Mouse (Mus musculus) heart, adult 2 months (tissue): ENCODE measurements around the gene Grap. TPM values are rescaled to one million over a fixed set of nuclear protein-coding genes. Genes with fewer than 3 reads are reported as not detected.

Experiments used
- DNase-seq, 2 experiments: peaks; one replicate each; pipeline ENCODE4 v3.0.0; 2021
- H3K27ac ChIP-seq: fragments of 200-600 bp; 2 replicates; pipeline ENCODE4 v1.8.1; 2022
- H3K27me3 ChIP-seq: fragments of 200-500 bp; 2 replicates; pipeline ENCODE4 v1.6.1; 2012; ENCODE audit warnings: mild to moderate bottlenecking, low read length, inconsistent platforms, mixed read lengths; ENCODE audit not compliant: control insufficient read depth, insufficient read depth
- H3K36me3 ChIP-seq: fragments of 200-500 bp; 2 replicates; pipeline ENCODE4 v1.6.1; 2012; ENCODE audit warnings: low read length, inconsistent platforms; ENCODE audit not compliant: control insufficient read depth, insufficient read depth
- H3K4me1 ChIP-seq: fragments of 200-500 bp; 2 replicates; pipeline ENCODE4 v1.6.1; 2011; ENCODE audit warnings: low read length; ENCODE audit not compliant: control insufficient read depth, insufficient read depth
- H3K4me3 ChIP-seq: fragments of 200-600 bp; 2 replicates; pipeline ENCODE4 v1.8.1; 2022
- H3K79me2 ChIP-seq: fragments of 200-500 bp; replicated peaks from 2 replicates; pipeline ENCODE4 v1.6.1; 2012; ENCODE audit warnings: mild to moderate bottlenecking, inconsistent platforms, low read length, moderate library complexity, mixed read lengths; ENCODE audit not compliant: control insufficient read depth, insufficient read depth
- H3K9ac ChIP-seq: fragments of 200-500 bp; 2 replicates; pipeline ENCODE4 v1.6.1; 2012; ENCODE audit warnings: low read depth, mild to moderate bottlenecking, control low read depth, inconsistent platforms, low read length, mixed read lengths
- CTCF ChIP-seq: fragments of 200-600 bp; IDR thresholded peaks from 2 replicates; pipeline ENCODE4 v1.8.1; 2022; ENCODE audit warnings: antibody characterized with exemption, mild to moderate bottlenecking, moderate library complexity
- EP300 ChIP-seq: fragments of 200-500 bp; IDR thresholded peaks from 2 replicates; pipeline ENCODE4 v1.6.1; 2011; ENCODE audit warnings: low read depth, low read length, control low read depth; ENCODE audit not compliant: insufficient read depth
- POLR2A ChIP-seq: fragments of 200-500 bp; IDR thresholded peaks from 2 replicates; pipeline ENCODE4 v1.6.1; 2011; ENCODE audit warnings: mild to moderate bottlenecking, low read depth, low read length, control low read depth; ENCODE audit not compliant: insufficient read depth
- WGBS: fragments of 180-500 bp; shearing (Covaris S2); methylation state at CpG from one replicate; pipeline ENCODE4 v1.1.7; 2018; 5-methylcytosine and 5-hydroxymethylcytosine counted together
- intact Hi-C: fragments of 180-260 bp; cut with DNase I; formaldehyde crosslinking; loops from one replicate; pipeline ENCODE4 v1.15.1; 2025
- polyA plus RNA-seq: library from polyadenylated mRNA; depleted of rRNA; stranded (reverse); fragments of >200 nt; gene quantifications from 2 replicates; pipeline ENCODE4 v1.2.3, GENCODE M21; 2012
- total RNA-seq, 2 experiments: library from RNA; stranded (reverse); gene quantifications; 2 replicates each; pipeline ENCODE4 v1.2.3; 2021

Gene Grap
- total and polyA plus RNA-seq, 3 experiments: 10.5 to 11.3 (median 10.6) TPM

DNA sequence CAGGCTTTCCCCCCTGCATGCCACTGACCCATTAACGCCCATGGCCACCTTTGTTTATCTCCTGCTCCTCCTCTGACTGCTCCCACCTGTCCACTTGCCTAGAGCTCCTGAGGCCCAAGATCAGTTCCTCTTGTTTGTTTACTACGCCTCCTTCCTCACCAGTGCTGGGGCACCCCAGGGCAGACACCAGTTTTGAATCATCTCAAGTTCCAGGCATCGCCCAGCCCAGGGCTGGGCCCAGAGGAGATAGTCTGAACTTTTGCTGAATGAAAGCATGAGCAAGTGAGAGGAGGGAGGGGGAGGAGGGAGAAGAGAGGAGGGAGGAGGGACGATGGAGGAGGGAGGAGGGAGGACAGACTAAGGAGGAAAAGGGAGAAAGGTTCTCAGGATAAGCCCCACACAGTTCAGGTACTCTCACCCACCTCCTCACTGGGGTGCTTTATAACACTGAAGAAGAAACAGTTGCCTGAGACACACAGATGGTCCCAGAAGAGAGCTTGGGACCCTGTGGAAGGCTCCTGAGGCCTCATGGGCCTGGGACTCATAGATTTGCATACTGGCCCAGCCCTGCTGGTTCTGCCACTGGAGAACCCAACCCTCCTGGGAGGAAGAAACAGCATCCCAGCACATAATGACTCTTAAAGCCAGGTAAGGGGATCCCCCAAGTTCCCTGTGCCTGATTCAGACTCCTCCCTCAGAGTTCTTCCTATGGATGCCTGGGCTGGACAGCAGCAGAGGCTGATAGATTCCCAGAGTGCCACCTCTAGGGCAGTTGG is 26.2 kb downstream of the Grap start:
- TF ChIP-seq CTCF (no peak), EP300 (no peak), POLR2A (no peak)
- no peak overlapping the region for H3K27ac ChIP-seq
- WGBS: 76% methylated on average over 4 of the region's 4 CpGs
- intact Hi-C loops: no loop called here
- H3K4me3 ChIP-seq: no peak overlapping the region
- peaks cover 4% of the 10 kb centered on the region; the same call in 1 of the 2 replicates for H3K27me3 ChIP-seq
- H3K9ac ChIP-seq: no peak overlapping the region
- peaks cover 3% of the 10 kb centered on the region for H3K4me1 ChIP-seq
- DNase-seq: no peak
- H3K79me2 ChIP-seq: no peaks in the 10 kb centered on the region
- no peaks in the 10 kb centered on the region for H3K36me3 ChIP-seq

DNA sequence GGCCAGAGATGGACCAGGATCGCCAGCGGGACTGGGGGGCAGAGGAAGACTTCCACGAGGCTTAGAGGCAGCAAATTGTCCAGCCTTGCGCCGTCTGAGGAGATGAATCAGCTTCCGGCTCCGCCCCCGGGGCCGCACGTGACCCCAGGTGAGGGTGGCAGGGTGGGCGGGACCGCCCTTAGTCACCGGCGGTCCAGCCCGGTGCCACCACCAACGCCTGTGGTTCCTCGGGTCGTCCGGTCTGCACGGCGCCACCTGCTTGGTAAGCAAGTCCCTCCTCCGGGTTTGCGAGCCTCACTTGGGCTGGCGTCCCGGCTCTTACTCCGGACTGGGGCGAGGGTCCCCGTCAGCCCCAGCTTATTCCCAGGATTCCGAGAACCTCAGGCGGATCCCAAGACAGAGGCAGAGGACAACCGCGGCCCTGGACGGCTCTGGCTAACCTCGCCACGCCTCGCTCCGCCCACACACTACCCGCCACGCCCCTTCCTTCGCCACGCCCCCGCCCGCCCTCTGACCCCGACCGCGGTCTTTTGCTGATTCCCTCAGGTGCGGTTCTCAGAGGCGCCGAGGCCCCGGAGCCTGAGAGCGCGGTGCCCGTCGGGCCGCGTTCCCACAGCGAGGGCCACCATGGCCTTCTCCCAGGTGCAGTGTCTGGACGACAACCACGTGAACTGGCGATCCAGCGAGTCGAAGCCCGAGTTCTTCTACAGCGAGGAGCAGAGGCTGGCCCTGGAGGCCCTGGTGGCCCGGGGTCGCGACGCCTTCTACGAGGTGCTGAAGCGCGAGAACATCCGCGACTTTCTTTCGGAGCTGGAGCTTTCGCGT is 31.1 kb downstream of the Grap start, which contains the start of gene Fam83g:
Gene Fam83g, plus strand, starts transcription at position 185 of the 825 bp plus-strand sequence.
- TF ChIP-seq POLR2A: no peak
- TF ChIP-seq EP300: no peak
- no peak for TF ChIP-seq CTCF
- Histone ChIP-seq H3K9ac (peak within 1 kb of the TSS; percentile 52), H3K27ac (no peak within 1 kb of the TSS), H3K79me2 (no peaks in the 10 kb centered on the region), H3K27me3 (peaks cover 4% of the 10 kb centered on the region; the same call in 1 of the 2 replicates), H3K4me3 (peak within 1 kb of the TSS; percentile 45), H3K36me3 (no peaks in the 10 kb centered on the region), H3K4me1 (peaks cover 3% of the 10 kb centered on the region)
- DNase-seq: peak; percentile 61 to 75
- intact Hi-C loops: no loop called here
- WGBS: 4% methylated on average over 76 of the region's 76 CpGs

DNA sequence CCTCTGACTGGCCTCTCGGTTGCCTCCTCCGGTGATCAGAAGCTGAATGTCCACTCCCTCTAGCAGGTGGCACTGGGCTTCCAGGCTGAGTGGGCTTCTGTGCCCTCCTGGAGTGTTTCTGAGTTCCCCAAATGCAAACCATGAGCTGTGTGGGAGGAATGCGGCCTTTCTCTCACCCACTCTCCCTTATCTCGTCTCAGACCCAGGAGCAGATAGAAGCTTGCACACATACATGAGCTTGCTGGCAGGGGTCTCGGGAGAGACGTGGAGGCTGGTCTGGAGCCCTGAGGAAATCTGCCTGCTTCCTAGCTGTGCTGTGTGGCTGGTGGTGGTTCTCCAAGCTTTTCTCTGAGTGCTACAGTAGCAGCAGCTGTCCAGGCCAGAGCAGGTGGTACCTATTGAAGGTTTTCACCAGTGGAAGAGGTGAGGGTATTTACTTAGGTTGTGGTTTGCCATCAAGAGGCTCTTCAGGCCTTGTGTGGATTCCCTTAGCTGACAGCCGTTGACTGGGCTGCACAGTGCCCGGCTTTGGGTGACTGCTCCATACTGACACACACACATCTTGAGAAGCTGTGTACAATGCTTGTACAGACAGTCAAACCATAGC is 32.2 kb downstream of the Grap start:
- Histone ChIP-seq H3K27ac (no peak overlapping the region), H3K79me2 (no peaks in the 10 kb centered on the region), H3K4me1 (peaks cover 3% of the 10 kb centered on the region), H3K4me3 (no peak overlapping the region), H3K27me3 (peaks cover 4% of the 10 kb centered on the region; the same call in 1 of the 2 replicates), H3K36me3 (no peaks in the 10 kb centered on the region), H3K9ac (no peak overlapping the region)
- intact Hi-C loops: no loop called here
- no peak for DNase-seq
- 85% methylated on average over 8 of the region's 8 CpGs for WGBS
- TF ChIP-seq POLR2A: no peak
- no peak for TF ChIP-seq CTCF
- no peak for TF ChIP-seq EP300

DNA sequence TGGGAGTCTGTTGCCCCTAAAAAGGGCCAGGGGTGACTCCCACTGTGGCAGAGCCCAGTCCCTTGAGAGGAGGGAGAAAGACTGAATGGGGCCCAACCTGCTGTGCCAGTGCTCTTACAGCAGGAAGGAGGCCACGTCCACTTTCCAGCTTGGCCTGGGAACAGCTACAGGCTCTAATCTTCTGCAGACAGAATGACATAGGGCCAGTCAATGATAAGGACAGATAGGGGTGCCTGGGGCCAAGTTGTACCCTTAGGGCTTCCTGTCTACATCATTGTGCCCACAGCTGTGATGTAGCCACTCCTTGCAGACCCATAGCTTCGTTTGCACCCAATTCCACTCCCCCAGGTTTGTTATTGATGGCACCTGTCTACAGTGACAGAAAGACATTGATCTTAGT is 33.1 kb downstream of the Grap start:
- no peak overlapping the region for H3K4me3 ChIP-seq
- H3K79me2 ChIP-seq: no peaks in the 10 kb centered on the region
- H3K36me3 ChIP-seq: no peaks in the 10 kb centered on the region
- no peak for DNase-seq
- no peak overlapping the region for H3K9ac ChIP-seq
- intact Hi-C loops: no loop called here
- 50% methylated on average over 2 of the region's 2 CpGs for WGBS
- peaks cover 4% of the 10 kb centered on the region; the same call in 1 of the 2 replicates for H3K27me3 ChIP-seq
- TF ChIP-seq CTCF (no peak), POLR2A (no peak), EP300 (no peak)
- H3K4me1 ChIP-seq: peaks cover 3% of the 10 kb centered on the region
- no peak overlapping the region for H3K27ac ChIP-seq

DNA sequence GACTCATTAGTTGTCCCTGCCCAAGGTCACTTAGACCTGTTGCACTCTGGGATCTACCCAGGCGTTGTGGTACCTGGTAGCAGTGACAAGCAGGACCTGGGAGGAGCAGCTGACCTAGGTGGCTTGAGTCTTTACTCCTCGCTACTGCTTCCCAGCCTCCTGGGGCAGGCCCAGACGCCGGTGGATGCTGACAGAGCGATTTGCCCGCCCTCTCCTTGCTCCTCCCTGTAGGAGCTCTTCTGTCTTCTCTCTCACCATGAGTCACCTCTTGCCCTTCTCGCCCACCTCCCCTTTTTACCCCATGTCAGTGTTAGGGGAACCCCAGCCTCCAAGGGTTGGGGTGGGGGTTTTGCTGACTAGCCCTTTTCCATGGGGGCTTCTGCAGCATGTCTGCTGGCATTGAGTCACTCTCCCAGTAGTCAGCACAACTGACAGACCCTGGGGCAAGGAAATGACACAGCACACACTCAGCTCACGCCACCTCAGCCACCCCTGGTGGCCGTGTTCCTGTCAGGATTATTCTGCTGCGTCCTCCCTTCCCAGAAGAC is 33.9 kb downstream of the Grap start:
- TF ChIP-seq POLR2A: no peak
- no peak for TF ChIP-seq CTCF
- no peak for TF ChIP-seq EP300
- Histone ChIP-seq H3K27ac (no peak overlapping the region), H3K4me1 (peaks cover 3% of the 10 kb centered on the region), H3K79me2 (no peaks in the 10 kb centered on the region), H3K4me3 (no peak overlapping the region), H3K36me3 (no peaks in the 10 kb centered on the region), H3K9ac (no peak overlapping the region), H3K27me3 (peaks cover 4% of the 10 kb centered on the region; the same call in 1 of the 2 replicates)
- WGBS: 71% methylated on average over 10 of the region's 10 CpGs
- intact Hi-C loops: no loop called here
- DNase-seq: no peak
